Mouse (Mus musculus) embryonic facial prominence, embryonic 14.5 days (tissue): ENCODE measurements at regions not wholly inside any gene's neighbourhood (a gene's known extent, or its start where the extent isn't known, plus 50 kb on each side); places are given as distances from the start of the nearest gene placed in this dataset.
A peak's percentile ranks its signal among the peaks of the same experiment; 100 is the strongest.

ENCODE experiments used
- ATAC-seq: fragments of 200-750 bp; cut with Nextera tagmentation; 2 replicates; pipeline ENCODE4 v1.8.0; 2017; ENCODE audit warnings: low read depth, moderate number of reproducible peaks, moderate TSS enrichment
- DNase-seq: peaks from one replicate; pipeline ENCODE4 v3.0.0-alpha.2; 2015; ENCODE audit warnings: low spot score
- H3K27ac ChIP-seq: fragments of 300-500 bp; sonication (generic); replicated peaks from 2 replicates; pipeline ENCODE4 v1.5.1; 2014; ENCODE audit warnings: low read depth, mild to moderate bottlenecking, low read length, moderate library complexity
- H3K27me3 ChIP-seq: fragments of 300-500 bp; sonication (generic); replicated peaks from 2 replicates; pipeline ENCODE4 v1.6.1; 2014; ENCODE audit warnings: low read length; ENCODE audit not compliant: control insufficient read depth, insufficient read depth
- H3K36me3 ChIP-seq: fragments of 300-500 bp; sonication (generic); 2 replicates; pipeline ENCODE4 v1.6.1; 2014; ENCODE audit warnings: low read length, mixed read lengths; ENCODE audit not compliant: control insufficient read depth, insufficient read depth
- H3K4me1 ChIP-seq: fragments of 300-500 bp; sonication (generic); 2 replicates; pipeline ENCODE4 v1.6.1; 2014; ENCODE audit warnings: antibody characterized with exemption, low read length; ENCODE audit not compliant: control insufficient read depth, insufficient read depth
- H3K4me2 ChIP-seq: fragments of 300-500 bp; sonication (generic); 2 replicates; pipeline ENCODE4 v1.6.1; 2014; ENCODE audit warnings: low read depth, mild to moderate bottlenecking, low read length, moderate library complexity, mixed read lengths
- H3K4me3 ChIP-seq: fragments of 300-500 bp; sonication (generic); 2 replicates; pipeline ENCODE4 v1.5.1; 2014; ENCODE audit warnings: low read depth, mild to moderate bottlenecking, low read length
- H3K9ac ChIP-seq: fragments of 300-500 bp; sonication (generic); 2 replicates; pipeline ENCODE4 v1.6.1; 2014; ENCODE audit warnings: low read depth, mild to moderate bottlenecking, low read length, moderate library complexity, mixed read lengths
- H3K9me3 ChIP-seq: fragments of 300-500 bp; sonication (generic); 2 replicates; pipeline ENCODE4 v1.6.1; 2016; ENCODE audit warnings: low read length; ENCODE audit not compliant: control insufficient read depth
- WGBS: fragments of 180-500 bp; shearing (Covaris S2); extraction: QIAGEN DNeasy Blood & Tissue Kit; methylation state at CpG from one replicate; pipeline ENCODE4 v1.1.7; 2014; 5-methylcytosine and 5-hydroxymethylcytosine counted together

DNA sequence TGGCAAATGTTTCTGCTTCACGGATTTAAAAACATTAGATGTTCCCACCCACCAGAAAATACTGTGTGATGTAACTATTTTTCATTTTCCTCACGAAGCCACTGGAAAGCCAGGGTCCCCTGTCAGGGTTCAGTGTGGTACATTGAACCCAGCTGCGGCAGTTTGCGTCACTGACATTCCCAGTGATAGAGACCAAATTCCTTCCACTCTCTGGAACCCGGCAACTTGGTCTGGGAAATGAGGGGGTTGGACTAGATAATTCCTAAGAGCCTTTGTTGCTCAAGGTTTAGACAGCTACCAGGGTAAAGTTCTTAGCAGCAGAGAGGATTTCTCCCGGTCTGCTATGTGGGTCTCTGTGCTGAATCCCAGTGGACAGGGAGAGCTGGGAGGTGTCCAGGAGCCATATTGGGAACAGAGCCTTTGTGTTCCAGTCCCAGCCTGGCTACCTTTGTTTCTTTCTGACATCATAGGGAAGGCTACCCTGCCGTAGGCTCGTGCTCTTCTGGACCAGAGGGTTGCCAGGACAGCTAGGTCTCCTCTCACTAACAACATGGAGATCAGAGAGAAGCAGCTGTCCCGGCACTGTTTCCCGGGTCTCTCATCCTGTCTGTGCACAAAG, 164.5 kb downstream of the Sec61b start:
- DNase-seq, result no peak
- H3K4me3 ChIP-seq, result no peak overlapping the region
- WGBS, result 65% methylated on average over 10 of the region's 10 CpGs
- no peaks in the 10 kb centered on the region for H3K4me1 ChIP-seq
- H3K9ac ChIP-seq, result no peak overlapping the region
- H3K27ac ChIP-seq, result no peak overlapping the region
- H3K27me3 ChIP-seq, result no peaks in the 10 kb centered on the region
- H3K9me3 ChIP-seq, result no peaks in the 10 kb centered on the region
- ATAC-seq, result no peak
- no peaks in the 10 kb centered on the region for H3K36me3 ChIP-seq
- no peak overlapping the region for H3K4me2 ChIP-seq

DNA sequence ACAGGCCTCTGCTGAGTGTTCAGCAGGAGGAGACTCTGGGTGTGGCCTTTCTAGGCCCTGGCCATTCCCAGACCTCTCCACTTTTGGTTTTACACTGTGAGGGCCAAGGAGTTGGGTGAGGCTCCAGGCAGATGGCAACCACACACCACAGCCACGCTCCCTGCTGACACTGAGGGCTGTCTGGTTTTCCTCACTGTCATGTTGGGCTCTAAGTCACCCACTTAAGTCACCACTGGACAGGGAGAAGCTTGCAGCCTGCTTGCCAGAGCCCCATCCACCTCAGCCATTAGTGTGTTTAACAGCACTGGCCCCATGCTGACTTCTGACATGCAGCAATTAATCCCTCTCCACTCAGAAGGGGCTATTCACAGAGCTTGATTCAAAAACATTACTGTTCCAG, 170.6 kb downstream of the Sec61b start:
- ATAC-seq, result peak; percentile 72
- H3K4me1 ChIP-seq, result no peaks in the 10 kb centered on the region
- no peak overlapping the region for H3K27ac ChIP-seq
- no peaks in the 10 kb centered on the region for H3K27me3 ChIP-seq
- no peak overlapping the region for H3K9ac ChIP-seq
- no peak overlapping the region for H3K4me2 ChIP-seq
- DNase-seq, result no peak
- no peak overlapping the region for H3K4me3 ChIP-seq
- 57% methylated on average over 1 of the region's 1 CpGs for WGBS
- no peaks in the 10 kb centered on the region for H3K36me3 ChIP-seq
- H3K9me3 ChIP-seq, result peaks cover 5% of the 10 kb centered on the region; the same call in 1 of the 2 replicates

GRCm38 (mm10) chr4:47648701-47649100, 174.2 kb downstream of the Sec61b start:
- H3K9ac ChIP-seq, result no peak overlapping the region
- peaks cover 5% of the 10 kb centered on the region; the same call in 1 of the 2 replicates for H3K9me3 ChIP-seq
- DNase-seq (peak; percentile 42), ATAC-seq (no peak)
- no peaks in the 10 kb centered on the region for H3K36me3 ChIP-seq
- no peak overlapping the region for H3K27ac ChIP-seq
- 0 out of 2 replicates have a peak, but pooled peaks cover 4% of the 10 kb centered on the region for H3K4me1 ChIP-seq
- H3K27me3 ChIP-seq, result no peaks in the 10 kb centered on the region
- 78% methylated on average over 8 of the region's 8 CpGs for WGBS
- no peak overlapping the region for H3K4me2 ChIP-seq
- H3K4me3 ChIP-seq, result no peak overlapping the region

- Histone ChIP-seq H3K36me3 (no peaks in the 10 kb centered on the region), H3K4me1 (0 out of 2 replicates have a peak, but pooled peaks cover 4% of the 10 kb centered on the region), H3K27ac (no peak overlapping the region), H3K27me3 (no peaks in the 10 kb centered on the region), H3K9me3 (peaks cover 5% of the 10 kb centered on the region; the same call in 1 of the 2 replicates), H3K4me3 (no peak overlapping the region), H3K4me2 (no peak overlapping the region), H3K9ac (no peak overlapping the region)
- no peak for DNase-seq
- no peak for ATAC-seq
- 80% methylated on average over 3 of the region's 3 CpGs for WGBS
These were observed 175.5 kb downstream of the Sec61b start for GRCm38 (mm10) chr4:47649951-47650350.

- no peak overlapping the region for H3K4me3 ChIP-seq
- 43% methylated on average over 10 of the region's 10 CpGs for WGBS
- no peak overlapping the region for H3K27ac ChIP-seq
- H3K27me3 ChIP-seq, result no peaks in the 10 kb centered on the region
- H3K4me2 ChIP-seq, result peak overlapping the region; percentile 32
- 0 out of 2 replicates have a peak, but pooled peaks cover 4% of the 10 kb centered on the region for H3K4me1 ChIP-seq
- H3K9ac ChIP-seq, result peak overlapping the region; percentile 34; the same call in 1 of the 2 replicates
- peaks cover 2% of the 10 kb centered on the region; the same call in 1 of the 2 replicates for H3K9me3 ChIP-seq
- no peak for DNase-seq
- no peaks in the 10 kb centered on the region for H3K36me3 ChIP-seq
- no peak for ATAC-seq
These were observed 177.1 kb downstream of the Sec61b start for GRCm38 (mm10) chr4:47651521-47651920.

DNA sequence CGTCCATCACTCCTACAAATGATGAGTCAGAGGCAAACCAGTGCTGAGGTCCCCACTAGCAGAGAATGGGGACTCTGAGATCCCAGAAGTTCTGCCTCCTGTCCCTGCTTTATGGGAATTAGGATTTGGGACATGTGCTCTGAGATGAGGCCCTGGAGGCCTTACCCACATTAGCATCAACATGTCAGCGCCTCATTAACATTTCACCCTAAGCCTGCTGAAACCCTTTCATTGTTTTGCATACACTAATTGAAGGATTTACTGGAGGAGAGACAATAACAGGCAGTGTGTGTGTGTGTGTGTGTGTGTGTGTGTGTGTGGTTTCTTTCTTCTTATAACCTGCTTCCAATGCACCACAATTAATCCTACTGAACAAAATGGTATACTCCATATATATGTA, 178.7 kb downstream of the Sec61b start:
- no peaks in the 10 kb centered on the region for H3K9me3 ChIP-seq
- H3K27me3 ChIP-seq, result no peaks in the 10 kb centered on the region
- no peak overlapping the region for H3K4me2 ChIP-seq
- H3K4me1 ChIP-seq, result 0 out of 2 replicates have a peak, but pooled peaks cover 4% of the 10 kb centered on the region
- H3K27ac ChIP-seq, result no peak overlapping the region
- DNase-seq (no peak), ATAC-seq (no peak)
- no peak overlapping the region for H3K9ac ChIP-seq
- 83% methylated on average over 2 of the region's 2 CpGs for WGBS
- no peak overlapping the region for H3K4me3 ChIP-seq
- H3K36me3 ChIP-seq, result no peaks in the 10 kb centered on the region

GRCm38 (mm10) chr4:47669519-47669918, 195.1 kb downstream of the Sec61b start:
- 52% methylated on average over 5 of the region's 5 CpGs for WGBS
- Histone ChIP-seq H3K36me3 (no peaks in the 10 kb centered on the region), H3K9ac (no peak overlapping the region), H3K4me1 (0 out of 2 replicates have a peak, but pooled peaks cover 3% of the 10 kb centered on the region), H3K9me3 (no peaks in the 10 kb centered on the region), H3K4me3 (no peak overlapping the region), H3K27ac (no peak overlapping the region), H3K27me3 (no peaks in the 10 kb centered on the region), H3K4me2 (no peak overlapping the region)
- ATAC-seq, result no peak
- DNase-seq, result no peak

- Histone ChIP-seq H3K27ac (no peak overlapping the region), H3K36me3 (no peaks in the 10 kb centered on the region), H3K9ac (no peak overlapping the region), H3K4me2 (no peak overlapping the region), H3K4me3 (no peak overlapping the region), H3K27me3 (no peaks in the 10 kb centered on the region), H3K9me3 (no peaks in the 10 kb centered on the region), H3K4me1 (0 out of 2 replicates have a peak, but pooled peaks cover 3% of the 10 kb centered on the region)
- WGBS, result 59% methylated on average over 3 of the region's 3 CpGs
- ATAC-seq, result no peak
- peak; percentile 55 for DNase-seq
These were observed 196.0 kb downstream of the Sec61b start for GRCm38 (mm10) chr4:47670476-47670875.

- H3K4me3 ChIP-seq, result no peak overlapping the region
- ATAC-seq (no peak), DNase-seq (no peak)
- no peak overlapping the region for H3K27ac ChIP-seq
- no peak overlapping the region for H3K4me2 ChIP-seq
- no peaks in the 10 kb centered on the region for H3K9me3 ChIP-seq
- no peaks in the 10 kb centered on the region for H3K36me3 ChIP-seq
- H3K4me1 ChIP-seq, result 0 out of 2 replicates have a peak, but pooled peaks cover 3% of the 10 kb centered on the region
- no peaks in the 10 kb centered on the region for H3K27me3 ChIP-seq
- H3K9ac ChIP-seq, result no peak overlapping the region
- WGBS, result 89% methylated on average over 5 of the region's 5 CpGs
These were observed 196.9 kb downstream of the Sec61b start for GRCm38 (mm10) chr4:47671362-47671761.
